Mouse (Mus musculus): ENCODE results near the gene Uck2. TPM values are rescaled to one million over a fixed set of nuclear protein-coding genes. Genes with fewer than 3 reads are reported as not detected.
A peak's percentile ranks its signal among the peaks of the same experiment; 100 is the strongest.

The Uck2 gene
- total RNA-seq, 1 experiment from 2014 or later: 145 TPM

DNA sequence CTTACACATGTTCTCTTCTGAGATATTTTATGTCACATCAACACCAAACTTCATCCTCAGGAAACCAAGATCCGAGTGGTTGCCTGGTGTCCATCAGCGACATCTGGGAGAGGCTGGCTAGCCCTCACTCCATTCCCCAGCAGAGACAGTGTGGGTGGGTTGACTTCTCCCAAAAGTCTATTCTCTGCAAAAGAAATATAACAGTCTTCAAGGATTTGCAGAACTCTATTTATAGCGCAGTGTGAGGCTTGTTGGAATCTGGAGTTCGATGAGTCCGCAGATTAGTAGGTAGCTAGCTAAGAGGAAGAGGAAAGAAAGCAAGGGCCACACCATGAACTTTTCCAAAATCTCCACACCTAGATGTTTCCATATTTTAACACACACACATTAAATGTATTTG, 2.0 kb upstream of the Uck2 start:
- ATAC-seq (replicated peaks in 1 of 2; ENCODE audit: insufficient read depth in 1 of 2, low FRiP score in 2 of 2, low TSS enrichment in 1 of 2, low read depth in 1 of 2, poor library complexity in 2 of 2, severe bottlenecking in 2 of 2): no peak

DNA sequence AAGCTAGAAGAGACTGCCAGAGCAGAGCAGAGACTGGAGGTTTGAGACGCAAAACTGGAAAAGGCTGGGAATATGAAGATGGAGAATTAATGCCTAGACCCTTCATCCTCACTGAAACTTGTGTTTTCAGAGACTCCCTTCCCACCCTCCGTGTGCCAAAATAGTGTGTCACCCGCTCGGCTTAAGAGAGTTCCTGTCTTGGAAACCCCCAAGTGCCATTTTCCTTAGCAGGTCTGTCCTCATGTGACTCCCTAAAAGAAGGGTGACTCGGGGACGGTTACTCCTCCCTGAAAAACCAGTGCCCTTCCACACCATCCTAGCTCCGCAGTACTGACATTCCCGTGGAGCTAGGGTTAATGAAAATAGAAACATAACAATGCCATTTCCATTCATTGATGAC, 236 bp upstream of the Uck2 start:
- ATAC-seq (replicated peaks in 1 of 2; ENCODE audit: insufficient read depth in 1 of 2, low FRiP score in 2 of 2, low TSS enrichment in 1 of 2, low read depth in 1 of 2, poor library complexity in 2 of 2, severe bottlenecking in 2 of 2): no peak

DNA sequence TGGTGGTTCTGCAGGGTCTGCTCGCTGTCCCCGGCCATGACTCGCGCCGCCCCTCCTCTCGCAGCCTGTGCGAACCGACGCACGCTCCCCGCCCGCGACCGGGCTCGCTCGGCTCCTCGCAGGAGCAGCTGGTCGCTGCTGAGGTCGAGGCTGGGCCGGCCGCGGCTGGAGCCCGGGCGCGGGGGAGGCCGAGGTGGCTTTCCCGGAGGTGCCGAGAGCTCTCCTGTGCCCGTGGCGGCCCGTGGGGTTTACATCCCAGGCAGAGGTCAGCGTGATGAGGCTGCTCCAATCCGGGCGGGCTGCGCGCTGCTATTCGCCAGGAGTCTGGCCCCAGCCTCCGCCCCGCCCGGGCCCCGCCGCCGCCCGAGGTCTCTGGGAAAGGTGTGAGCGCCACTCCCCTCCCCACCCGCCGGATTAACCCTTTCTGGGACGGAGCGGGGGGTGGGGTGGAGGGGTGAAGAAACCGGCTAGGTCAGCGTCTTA, 242 bp downstream of the Uck2 start:
- peak; percentile 43 to 56 for ATAC-seq (replicated peaks in 1 of 2; ENCODE audit: insufficient read depth in 1 of 2, low FRiP score in 2 of 2, low TSS enrichment in 1 of 2, low read depth in 1 of 2, poor library complexity in 2 of 2, severe bottlenecking in 2 of 2)

DNA sequence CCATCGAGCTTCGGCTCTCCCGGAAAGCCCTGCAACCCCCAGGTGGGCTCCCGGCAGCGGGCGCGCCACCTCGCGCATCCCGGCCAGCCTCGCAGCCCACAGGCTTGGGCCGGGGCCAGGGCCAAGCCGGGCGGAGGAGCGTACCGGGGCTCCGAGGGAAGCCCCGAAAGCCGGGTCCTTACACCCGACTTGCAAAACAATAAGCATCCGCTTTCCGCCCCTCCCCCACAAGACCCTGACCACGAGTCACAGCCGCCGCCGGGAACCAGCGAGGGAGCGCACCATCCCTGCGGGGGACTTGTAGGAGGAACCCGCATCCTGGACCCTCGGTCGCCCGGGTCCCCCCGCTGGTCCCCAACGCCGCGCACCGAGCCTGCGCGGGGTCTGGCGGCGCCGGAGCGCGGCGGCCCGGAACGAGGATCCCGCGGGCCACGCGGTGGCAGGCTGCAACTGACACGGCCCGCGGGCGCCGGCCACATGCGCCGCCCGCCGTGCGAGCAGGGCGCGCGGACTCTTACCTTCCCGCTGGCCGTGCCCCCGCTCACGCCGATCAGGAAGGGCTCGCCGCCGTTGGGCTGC, 773 bp downstream of the Uck2 start:
- no peak for ATAC-seq (replicated peaks in 1 of 2; ENCODE audit: insufficient read depth in 1 of 2, low FRiP score in 2 of 2, low TSS enrichment in 1 of 2, low read depth in 1 of 2, poor library complexity in 2 of 2, severe bottlenecking in 2 of 2)

DNA sequence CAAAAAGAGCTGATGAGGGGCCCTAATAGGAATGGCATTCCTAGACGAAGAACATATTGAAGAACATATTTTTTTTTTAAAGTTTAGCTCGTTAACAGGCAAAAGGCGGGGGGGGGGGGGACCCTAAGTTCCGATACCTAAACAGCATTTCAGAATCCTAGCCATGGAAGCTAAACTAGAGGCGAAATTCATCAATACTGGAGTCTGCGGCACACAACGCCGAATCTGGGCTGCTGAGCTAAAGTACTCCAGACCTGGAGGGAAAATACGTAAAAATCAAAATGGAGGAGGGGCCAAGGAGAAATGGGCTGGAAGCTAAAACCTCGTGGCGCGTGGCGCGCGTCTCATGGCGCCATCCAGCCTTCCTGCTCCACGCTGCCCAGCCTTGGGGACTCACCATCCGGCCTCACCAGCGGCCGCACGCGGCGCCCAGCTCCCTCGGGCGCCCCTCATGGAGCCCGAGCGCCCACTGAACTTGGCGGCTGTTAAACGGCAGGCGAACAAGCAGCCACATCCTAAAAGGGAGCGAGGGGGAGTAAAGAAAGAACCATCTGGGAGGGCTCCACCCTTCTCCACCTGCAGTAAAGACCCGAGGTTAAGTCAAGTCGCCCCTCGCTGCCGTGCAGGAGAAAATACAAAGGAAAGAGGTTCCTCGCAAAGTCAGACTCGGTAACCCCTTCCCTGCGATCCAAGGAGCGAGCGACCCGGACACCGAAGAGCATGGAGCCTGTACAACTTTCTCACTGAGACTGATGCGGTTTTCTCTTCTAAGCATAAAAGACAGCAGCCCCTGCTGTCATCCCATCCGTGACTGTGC, 1.5 kb downstream of the Uck2 start:
- peak; percentile 23 to 31; a peak in 3 of 4 replicates for ATAC-seq (replicated peaks in 1 of 2; ENCODE audit: insufficient read depth in 1 of 2, low FRiP score in 2 of 2, low TSS enrichment in 1 of 2, low read depth in 1 of 2, poor library complexity in 2 of 2, severe bottlenecking in 2 of 2)

DNA sequence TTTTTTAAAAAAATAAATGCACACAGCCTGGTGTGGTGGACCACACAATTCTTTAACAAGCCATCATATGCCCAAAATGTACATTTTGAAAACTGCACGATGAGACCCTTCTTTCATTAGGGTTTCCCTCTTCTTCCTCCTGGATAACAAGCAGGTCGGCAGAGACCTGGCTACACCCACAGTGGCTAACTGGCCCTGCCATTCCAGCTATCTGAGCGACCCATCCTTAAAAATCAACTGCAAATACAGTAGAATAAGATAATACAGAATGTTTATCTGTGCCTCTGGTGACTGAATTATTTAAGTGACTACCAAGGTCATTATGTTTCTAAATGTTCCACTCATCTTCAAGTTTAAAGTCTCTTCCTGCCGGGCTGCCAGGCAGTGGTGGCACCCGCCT, 2.4 kb downstream of the Uck2 start:
- no peak for ATAC-seq (replicated peaks in 1 of 2; ENCODE audit: insufficient read depth in 1 of 2, low FRiP score in 2 of 2, low TSS enrichment in 1 of 2, low read depth in 1 of 2, poor library complexity in 2 of 2, severe bottlenecking in 2 of 2)

DNA sequence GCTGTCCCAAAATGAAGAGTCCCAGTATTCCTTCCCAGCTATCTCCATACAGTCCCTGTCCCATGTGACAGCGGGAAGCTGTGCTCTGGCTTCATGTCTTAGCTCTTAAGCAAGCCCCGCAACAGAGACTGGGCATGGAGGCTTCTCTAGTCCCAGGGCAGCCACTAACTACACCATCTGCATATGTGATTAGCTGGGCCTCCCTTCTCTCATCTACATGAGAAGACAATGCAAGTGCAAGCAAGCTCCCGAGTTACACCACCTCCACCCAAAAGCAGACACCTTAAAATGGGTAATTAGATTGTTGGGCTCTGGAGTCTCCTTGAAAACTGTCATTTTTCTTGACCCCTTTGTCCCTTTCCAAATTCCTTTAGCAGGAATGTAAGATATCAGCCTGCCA, 3.0 kb downstream of the Uck2 start:
- no peak for ATAC-seq (replicated peaks in 1 of 2; ENCODE audit: insufficient read depth in 1 of 2, low FRiP score in 2 of 2, low TSS enrichment in 1 of 2, low read depth in 1 of 2, poor library complexity in 2 of 2, severe bottlenecking in 2 of 2)

DNA sequence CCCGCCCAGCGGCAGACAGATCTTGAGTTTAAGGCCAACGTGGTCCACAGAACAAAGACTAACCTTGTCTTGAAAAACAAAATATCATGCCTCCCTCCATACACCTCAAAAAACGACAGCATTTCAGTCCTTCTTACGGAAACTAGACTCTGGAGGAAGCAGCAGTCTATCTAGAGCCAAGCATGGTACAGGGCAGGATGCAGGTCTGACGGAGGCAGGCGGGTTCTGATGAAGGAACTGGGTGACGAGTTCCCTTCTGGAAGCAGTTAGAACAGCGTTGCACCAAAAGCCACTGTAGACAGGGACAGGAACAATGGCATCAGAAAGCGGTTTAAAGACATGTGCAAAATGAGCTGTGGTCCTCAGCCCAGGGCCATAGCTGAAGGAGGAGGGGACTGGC, 5.1 kb downstream of the Uck2 start:
- peak; percentile 43 to 57 for ATAC-seq (replicated peaks in 1 of 2; ENCODE audit: insufficient read depth in 1 of 2, low FRiP score in 2 of 2, low TSS enrichment in 1 of 2, low read depth in 1 of 2, poor library complexity in 2 of 2, severe bottlenecking in 2 of 2)

GRCm38 (mm10) chr1:167279160-167279715, 5.9 kb downstream of the Uck2 start:
- no peak for ATAC-seq (replicated peaks in 1 of 2; ENCODE audit: insufficient read depth in 1 of 2, low FRiP score in 2 of 2, low TSS enrichment in 1 of 2, low read depth in 1 of 2, poor library complexity in 2 of 2, severe bottlenecking in 2 of 2)

DNA sequence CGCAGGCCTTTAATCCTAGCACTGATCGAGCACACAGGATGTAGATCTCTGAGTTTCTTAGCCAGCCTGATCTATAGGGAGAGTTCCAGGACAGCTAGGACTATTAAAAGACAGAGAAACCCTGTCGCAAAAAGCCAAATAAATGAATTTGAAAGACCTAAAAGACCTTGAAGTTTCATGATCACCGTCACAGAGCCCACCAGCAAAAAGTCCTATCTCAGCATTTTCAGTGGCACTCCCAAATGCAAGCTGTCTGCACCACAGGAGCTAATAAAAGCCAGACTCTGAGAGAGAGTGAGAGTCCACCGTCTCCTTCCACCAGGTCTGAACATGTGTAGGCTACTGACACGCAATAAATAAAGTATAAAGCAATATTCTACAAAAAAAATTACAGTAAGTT, 6.7 kb downstream of the Uck2 start:
- ATAC-seq (replicated peaks in 1 of 2; ENCODE audit: insufficient read depth in 1 of 2, low FRiP score in 2 of 2, low TSS enrichment in 1 of 2, low read depth in 1 of 2, poor library complexity in 2 of 2, severe bottlenecking in 2 of 2): no peak

DNA sequence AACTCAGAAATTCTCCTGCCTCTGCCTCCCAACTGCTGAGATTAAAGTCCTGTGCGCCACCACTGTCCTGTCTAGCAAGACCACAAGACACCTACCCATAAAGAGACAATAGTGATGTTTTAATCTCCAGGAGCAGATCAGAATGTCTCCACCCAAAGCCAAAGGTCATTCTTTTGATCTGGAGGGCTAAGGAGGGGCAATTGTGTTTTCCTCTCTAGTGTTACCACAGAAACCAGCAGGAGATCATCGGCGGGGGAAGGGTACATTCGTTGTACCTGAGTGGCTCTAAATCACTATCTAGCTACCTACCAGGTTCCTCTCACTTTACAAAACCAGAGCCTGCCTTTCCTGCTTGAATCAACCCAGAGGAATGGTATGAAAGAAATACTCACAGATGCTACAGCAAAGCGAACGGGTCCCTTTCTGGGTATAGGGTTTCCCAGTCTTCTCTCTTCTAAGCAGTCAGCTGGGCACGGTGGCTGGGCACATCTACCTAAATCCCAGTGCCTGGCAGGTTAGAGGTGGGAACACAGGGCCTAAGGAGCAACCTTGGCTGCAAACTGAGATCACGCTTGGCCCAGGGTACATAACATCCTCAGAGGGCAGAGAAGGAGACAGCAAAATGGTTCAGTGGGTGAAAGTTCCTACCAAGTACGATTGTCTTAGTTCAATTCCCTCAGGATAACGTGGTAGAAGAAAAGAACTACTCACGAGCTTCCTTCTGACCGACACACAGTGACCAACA, 10.3 kb downstream of the Uck2 start:
- ATAC-seq (replicated peaks in 1 of 2; ENCODE audit: insufficient read depth in 1 of 2, low FRiP score in 2 of 2, low TSS enrichment in 1 of 2, low read depth in 1 of 2, poor library complexity in 2 of 2, severe bottlenecking in 2 of 2): no peak

DNA sequence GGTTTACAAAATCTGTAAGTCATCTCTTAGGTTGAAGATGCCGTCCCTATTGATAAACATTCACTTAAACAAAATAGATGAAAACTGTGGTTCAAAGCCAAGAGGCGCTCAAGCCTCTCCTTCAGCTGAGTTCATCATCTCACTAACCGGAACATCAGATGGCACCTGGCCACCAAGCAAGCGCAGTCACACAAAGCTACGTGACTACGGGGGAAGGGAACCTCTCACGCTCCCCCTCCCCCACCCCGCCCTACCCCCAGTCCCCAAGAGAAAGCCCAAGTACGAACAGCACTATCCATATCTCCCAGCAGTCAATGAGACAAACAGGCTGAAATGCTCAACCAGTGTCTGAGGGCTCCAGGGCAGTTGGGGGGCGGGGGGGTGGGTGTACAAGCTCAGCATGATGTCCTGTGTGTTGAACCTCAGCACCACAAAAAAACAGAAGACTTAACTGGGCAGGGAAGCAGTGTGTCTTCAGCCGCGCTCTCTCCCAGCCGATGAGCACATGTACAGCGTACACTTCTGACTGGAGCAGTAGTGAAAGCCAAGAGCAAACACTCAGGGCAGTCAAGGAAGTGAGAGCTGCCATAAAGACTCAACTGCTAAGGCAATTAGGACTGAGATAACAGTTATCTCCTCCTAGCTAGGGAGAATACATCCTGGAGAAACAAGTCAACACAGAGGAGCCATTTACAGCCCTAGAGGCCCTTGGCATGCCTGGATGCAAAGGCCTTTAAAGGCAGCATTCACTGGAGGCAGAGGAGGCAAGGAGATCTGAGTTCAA, 11.5 kb downstream of the Uck2 start:
- no peak for ATAC-seq (replicated peaks in 1 of 2; ENCODE audit: insufficient read depth in 1 of 2, low FRiP score in 2 of 2, low TSS enrichment in 1 of 2, low read depth in 1 of 2, poor library complexity in 2 of 2, severe bottlenecking in 2 of 2)

- no peak for ATAC-seq (replicated peaks in 1 of 2; ENCODE audit: insufficient read depth in 1 of 2, low FRiP score in 2 of 2, low TSS enrichment in 1 of 2, low read depth in 1 of 2, poor library complexity in 2 of 2, severe bottlenecking in 2 of 2)
These were observed 13.3 kb downstream of the Uck2 start for GRCm38 (mm10) chr1:167271841-167272240.

- ATAC-seq (replicated peaks in 1 of 2; ENCODE audit: insufficient read depth in 1 of 2, low FRiP score in 2 of 2, low TSS enrichment in 1 of 2, low read depth in 1 of 2, poor library complexity in 2 of 2, severe bottlenecking in 2 of 2): no peak
These were observed 13.8 kb downstream of the Uck2 start for GRCm38 (mm10) chr1:167271304-167271703.

GRCm38 (mm10) chr1:167270342-167271111, 14.6 kb downstream of the Uck2 start:
- no peak for ATAC-seq (replicated peaks in 1 of 2; ENCODE audit: insufficient read depth in 1 of 2, low FRiP score in 2 of 2, low TSS enrichment in 1 of 2, low read depth in 1 of 2, poor library complexity in 2 of 2, severe bottlenecking in 2 of 2)

- no peak for ATAC-seq (replicated peaks in 1 of 2; ENCODE audit: insufficient read depth in 1 of 2, low FRiP score in 2 of 2, low TSS enrichment in 1 of 2, low read depth in 1 of 2, poor library complexity in 2 of 2, severe bottlenecking in 2 of 2)
These were observed 15.3 kb downstream of the Uck2 start for GRCm38 (mm10) chr1:167269856-167270270.

Data from hematopoietic stem cell, adult 5-6 weeks (primary cell).